Mouse (Mus musculus) G1E (cell line): ENCODE measurements at regions not wholly inside any gene's neighbourhood (a gene's known extent, or its start where the extent isn't known, plus 50 kb on each side); places are given as distances from the start of the nearest gene placed in this dataset.

Source experiments
- ATAC-seq: 2 replicates; pipeline ENCODE4 v1.8.0; 2016; ENCODE audit warnings: mild to moderate bottlenecking; ENCODE audit not compliant: insufficient number of reproducible peaks, poor library complexity, low FRiP score, severe bottlenecking; ENCODE audit errors: extremely low read depth
- DNase-seq: peaks from one replicate; pipeline ENCODE4 v3.0.0; 2012; ENCODE audit warnings: low spot score
- H3K27me3 ChIP-seq: 2 replicates; pipeline ENCODE4 v1.6.1; 2012; ENCODE audit warnings: mild to moderate bottlenecking, low read length, inconsistent platforms; ENCODE audit not compliant: insufficient read depth
- H3K36me3 ChIP-seq: replicated peaks from 2 replicates; pipeline ENCODE3; 2012; ENCODE audit warnings: mild to moderate bottlenecking, inconsistent platforms
- H3K4me1 ChIP-seq: 2 replicates; pipeline ENCODE4 v1.6.1; 2012; ENCODE audit warnings: low read depth, low read length, inconsistent platforms, mixed read lengths; ENCODE audit not compliant: insufficient read depth
- H3K4me3 ChIP-seq: 2 replicates; pipeline ENCODE4 v1.5.1; 2012; ENCODE audit warnings: low read depth, mild to moderate bottlenecking, inconsistent platforms, low read length, moderate library complexity, mixed read lengths
- H3K9me3 ChIP-seq: replicated peaks from 2 replicates; pipeline ENCODE4 v1.6.1; 2012; ENCODE audit warnings: inconsistent platforms
- CTCF ChIP-seq: IDR thresholded peaks from 2 replicates; pipeline ENCODE4 v1.5.1; 2012; ENCODE audit warnings: low read depth, low read length, inconsistent platforms, mixed read lengths
- GATA1 ChIP-seq: IDR thresholded peaks from 2 replicates; pipeline ENCODE4 v1.6.1; 2012; ENCODE audit warnings: borderline replicate concordance, low read length, inconsistent platforms, mixed read lengths
- GATA2 ChIP-seq: IDR thresholded peaks from 2 replicates; pipeline ENCODE4 v1.6.1; 2012; ENCODE audit warnings: low read depth, low read length, inconsistent platforms, borderline replicate concordance
- POLR2AphosphoS5 ChIP-seq: IDR thresholded peaks from 2 replicates; pipeline ENCODE4 v1.6.1; 2012; ENCODE audit warnings: low read depth, low read length, inconsistent platforms; ENCODE audit not compliant: insufficient replicate concordance
- TAL1 ChIP-seq: conservative IDR thresholded peaks from 2 replicates; pipeline ENCODE4 v1.6.1; 2012; ENCODE audit warnings: low read depth, low read length, inconsistent platforms, mixed read lengths

- no peak for DNase-seq
- no peaks in the 10 kb centered on the region for H3K4me1 ChIP-seq
- no peak for ATAC-seq
- no peaks in the 10 kb centered on the region for H3K9me3 ChIP-seq
- no peaks in the 10 kb centered on the region for H3K36me3 ChIP-seq
- no peaks in the 10 kb centered on the region for H3K27me3 ChIP-seq
- TF ChIP-seq POLR2AphosphoS5 (no peak), GATA1 (no peak), CTCF (no peak), TAL1 (no peak), GATA2 (no peak)
- H3K4me3 ChIP-seq, result no peak overlapping the region
Observed at GRCm38 (mm10) chr1:55807028-55807427, 401.3 kb downstream of the Plcl1 start.

DNA sequence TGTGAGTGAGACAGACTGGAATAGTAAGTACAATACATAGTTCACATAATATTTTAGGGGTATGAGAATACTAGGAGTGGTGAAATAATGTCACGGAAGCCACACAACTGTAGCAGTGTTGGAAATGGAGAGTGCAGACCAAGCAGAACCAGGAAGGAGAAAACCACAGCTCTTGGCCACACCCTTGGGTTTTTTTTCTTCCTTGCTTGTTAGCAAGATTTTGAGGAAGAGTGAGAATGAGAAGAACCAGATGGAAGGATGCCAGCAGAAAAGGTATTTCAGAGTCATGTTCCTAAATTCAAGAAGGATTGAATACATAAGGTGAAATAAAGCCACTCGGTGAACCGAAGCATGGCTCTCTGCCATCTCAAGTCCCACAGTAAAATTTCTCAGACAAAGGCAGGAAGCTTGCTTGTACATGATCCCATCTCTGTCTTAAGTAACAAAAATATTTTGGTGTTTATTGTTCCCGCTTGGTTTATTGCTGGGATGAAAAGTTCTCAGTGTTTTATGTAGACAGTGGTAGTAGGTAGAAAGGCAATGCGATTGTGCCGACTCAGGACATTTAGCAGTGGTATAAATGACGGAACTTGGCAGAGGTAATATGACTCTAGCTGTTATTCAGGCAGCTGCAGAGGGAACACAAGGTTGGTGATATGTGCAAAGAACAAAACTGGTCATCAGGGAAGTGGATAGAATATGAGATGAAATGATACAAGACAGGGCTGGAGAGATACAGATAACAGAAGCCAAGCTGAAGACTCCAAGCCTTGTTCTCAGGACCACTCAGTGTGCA, 403.2 kb downstream of the Plcl1 start:
- ATAC-seq (no peak), DNase-seq (no peak)
- no peaks in the 10 kb centered on the region for H3K27me3 ChIP-seq
- H3K4me1 ChIP-seq, result no peaks in the 10 kb centered on the region
- no peak overlapping the region for H3K4me3 ChIP-seq
- TF ChIP-seq GATA2, result no peak
- H3K9me3 ChIP-seq, result no peaks in the 10 kb centered on the region
- no peaks in the 10 kb centered on the region for H3K36me3 ChIP-seq

- no peak for DNase-seq
- Histone ChIP-seq H3K27me3 (no peaks in the 10 kb centered on the region), H3K9me3 (no peaks in the 10 kb centered on the region), H3K4me1 (no peaks in the 10 kb centered on the region), H3K36me3 (no peaks in the 10 kb centered on the region), H3K4me3 (no peak overlapping the region)
- ATAC-seq, result no peak
- TF ChIP-seq POLR2AphosphoS5 (no peak), TAL1 (no peak), GATA2 (no peak), CTCF (no peak), GATA1 (no peak)
Observed at GRCm38 (mm10) chr1:55812486-55812885, 406.8 kb downstream of the Plcl1 start.

DNA sequence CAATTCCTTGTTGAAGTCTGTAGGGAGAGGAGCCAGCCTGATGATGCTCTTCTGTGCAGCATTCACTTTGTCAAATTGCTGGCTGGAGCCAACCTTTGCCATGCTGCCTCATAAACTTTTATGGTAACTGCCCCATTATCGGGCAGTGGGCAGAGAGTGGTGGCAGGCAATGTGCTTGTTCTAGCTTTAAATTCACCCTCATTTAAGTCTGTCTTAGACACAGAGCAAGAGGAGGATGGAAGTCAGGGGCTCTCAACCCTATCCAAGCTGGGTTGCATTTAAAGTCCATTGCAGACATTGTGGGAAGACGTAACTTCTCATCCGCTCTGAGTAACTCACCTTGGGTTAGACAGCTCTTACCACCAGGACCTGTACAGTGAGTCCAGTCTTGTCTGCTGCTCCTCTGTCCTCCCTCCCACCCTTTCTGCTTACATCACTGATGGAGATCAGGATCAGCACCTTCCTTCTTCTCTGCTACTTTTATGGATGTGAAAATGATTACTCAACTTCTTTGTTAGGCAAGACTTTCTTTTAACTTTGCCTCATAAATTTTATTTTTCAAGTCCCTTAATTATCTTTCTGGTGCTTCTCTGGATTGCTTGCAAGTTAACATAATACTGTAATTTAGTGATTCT, 415.3 kb downstream of the Plcl1 start:
- Histone ChIP-seq H3K4me3 (no peak overlapping the region), H3K9me3 (no peaks in the 10 kb centered on the region; the same call in 1 of the 2 replicates), H3K27me3 (no peaks in the 10 kb centered on the region), H3K4me1 (no peaks in the 10 kb centered on the region), H3K36me3 (no peaks in the 10 kb centered on the region)
- DNase-seq (no peak), ATAC-seq (no peak)
- TF ChIP-seq TAL1, result no peak
- TF ChIP-seq POLR2AphosphoS5, result no peak
- TF ChIP-seq GATA1, result no peak
- TF ChIP-seq GATA2, result no peak
- TF ChIP-seq CTCF, result no peak

DNA sequence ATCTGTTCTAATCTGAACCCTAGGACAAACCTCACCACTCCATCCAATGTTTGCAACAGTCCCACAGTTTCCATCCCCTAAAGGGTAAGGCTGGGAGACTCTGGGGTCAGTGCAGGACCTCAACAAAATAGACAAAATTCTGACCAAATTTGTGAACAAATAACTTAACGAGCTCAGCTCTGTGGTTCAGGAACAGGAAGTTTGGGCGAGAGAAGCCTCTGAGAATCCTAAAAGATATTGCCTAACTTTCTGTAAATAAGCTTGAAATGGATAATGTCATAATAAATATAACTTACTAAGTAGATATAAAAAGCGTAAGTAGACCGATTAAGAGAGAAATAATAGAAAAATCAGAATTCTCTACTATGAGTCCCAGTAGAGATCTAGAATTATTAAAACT, 416.9 kb downstream of the Plcl1 start:
- ATAC-seq (no peak), DNase-seq (no peak)
- TF ChIP-seq TAL1, result no peak
- no peak for TF ChIP-seq POLR2AphosphoS5
- no peak for TF ChIP-seq GATA1
- TF ChIP-seq CTCF, result no peak
- TF ChIP-seq GATA2, result no peak
- Histone ChIP-seq H3K4me3 (no peak overlapping the region), H3K27me3 (no peaks in the 10 kb centered on the region), H3K4me1 (no peaks in the 10 kb centered on the region), H3K36me3 (no peaks in the 10 kb centered on the region), H3K9me3 (no peaks in the 10 kb centered on the region; the same call in 1 of the 2 replicates)

- Histone ChIP-seq H3K4me1 (no peaks in the 10 kb centered on the region), H3K9me3 (no peaks in the 10 kb centered on the region; the same call in 1 of the 2 replicates), H3K4me3 (no peak overlapping the region), H3K36me3 (no peaks in the 10 kb centered on the region), H3K27me3 (no peaks in the 10 kb centered on the region)
- TF ChIP-seq POLR2AphosphoS5, result no peak
- TF ChIP-seq CTCF, result no peak
- no peak for TF ChIP-seq GATA1
- TF ChIP-seq GATA2, result no peak
- TF ChIP-seq TAL1, result no peak
- ATAC-seq (no peak), DNase-seq (no peak)
Observed at GRCm38 (mm10) chr1:55827191-55827590, 421.5 kb downstream of the Plcl1 start.
